In genomic region chr7:25367632-25368293, GRCm38 (mm10) we compare ENCODE assay signal across 8 mouse cellular contexts. TPM values are rescaled to one million over a fixed set of nuclear protein-coding genes. Genes with fewer than 3 reads are reported as not detected.
DNase-seq lines count a peak whose midpoint lies in the region; ATAC-seq and TF ChIP-seq lines count a peak whose summit lies in the region.

No protein-coding gene starts in this region.

- H3K36me3 ChIP-seq in ES-E14 (ENCODE audit: control insufficient read depth, insufficient read depth, low read length, poor library complexity, severe bottlenecking) = peaks cover 8% of the 10 kb centered on the region; the same call in 1 of the 2 replicates
- H3K36me3 ChIP-seq in kidney, embryonic 15.5 days = peaks cover 17% of the 10 kb centered on the region
- peaks cover 21% of the 10 kb centered on the region for H3K36me3 ChIP-seq in midbrain, embryonic 14.5 days (ENCODE audit: control insufficient read depth, insufficient read depth, low read length)

- in situ Hi-C loops in ES-E14 (cut with MboI; ENCODE audit: low sequenced_read_pairs in 2 of 2, unreplicated experiment in 2 of 2) = no loop called here

- WGBS in kidney, embryonic 15.5 days = 1% methylated on average over 33 of the region's 33 CpGs
- 3% methylated on average over 33 of the region's 33 CpGs for WGBS in midbrain, embryonic 14.5 days

- no peaks in the 10 kb centered on the region for H3K9me3 ChIP-seq in ES-E14 (ENCODE audit: control insufficient read depth, insufficient read depth, low read depth, low read length)
- no peaks in the 10 kb centered on the region for H3K9me3 ChIP-seq in kidney, embryonic 15.5 days (replicated peaks)
- H3K9me3 ChIP-seq in midbrain, embryonic 14.5 days (ENCODE audit: control insufficient read depth, low read length) = no peaks in the 10 kb centered on the region

- 0 out of 2 replicates have a peak, but pooled peaks have one; percentile 17 for ATAC-seq in kidney, embryonic 15.5 days (replicated peaks; ENCODE audit: low FRiP score)
- no peak for ATAC-seq in midbrain, embryonic 14.5 days (ENCODE audit: low FRiP score, low TSS enrichment)

- H3K4me3 ChIP-seq in ES-E14 (ENCODE audit: insufficient read depth in 1 of 2, low read depth in 1 of 2, low read length in 2 of 2, poor library complexity in 1 of 2, severe bottlenecking in 1 of 2) = peak overlapping the region; percentile 61 to 65
- no peak overlapping the region for H3K4me3 ChIP-seq in embryonic fibroblast, embryonic 13.5 days (ENCODE audit: insufficient read depth, low read length)
- peak overlapping the region; percentile 25 for H3K4me3 ChIP-seq in kidney, embryonic 15.5 days (replicated peaks)
- no peak overlapping the region for H3K4me3 ChIP-seq in midbrain, embryonic 14.5 days (replicated peaks; ENCODE audit: low read depth, low read length)

- peaks cover 0 to 7% of the 10 kb centered on the region in 2 experiments; a peak in 1 of 4 replicates for H3K4me1 ChIP-seq in ES-E14 (ENCODE audit: control insufficient read depth in 2 of 2, insufficient read depth in 2 of 2, low read length in 2 of 2, poor library complexity in 1 of 2)
- H3K4me1 ChIP-seq in embryonic fibroblast, embryonic 13.5 days (ENCODE audit: control insufficient read depth, insufficient read depth, low read length) = no peaks in the 10 kb centered on the region
- H3K4me1 ChIP-seq in kidney, embryonic 15.5 days = peaks cover 23% of the 10 kb centered on the region
- peaks cover 15% of the 10 kb centered on the region for H3K4me1 ChIP-seq in midbrain, embryonic 14.5 days (ENCODE audit: control insufficient read depth, insufficient read depth, low read length)

- peak overlapping the region; percentile 38; the same call in 1 of the 2 replicates for H3K9ac ChIP-seq in ES-E14 (ENCODE audit: insufficient read depth, low read depth, low read length, poor library complexity, severe bottlenecking)
- no peak overlapping the region for H3K9ac ChIP-seq in kidney, embryonic 15.5 days
- H3K9ac ChIP-seq in midbrain, embryonic 14.5 days (replicated peaks; ENCODE audit: low read length) = no peak overlapping the region

- no peak overlapping the region for H3K27ac ChIP-seq in ES-E14 (ENCODE audit: insufficient read depth, low read depth, low read length, poor library complexity, severe bottlenecking)
- H3K27ac ChIP-seq in embryonic fibroblast, embryonic 13.5 days (ENCODE audit: insufficient read depth, low read length) = no peak overlapping the region
- no peak overlapping the region for H3K27ac ChIP-seq in kidney, embryonic 15.5 days
- no peak overlapping the region for H3K27ac ChIP-seq in midbrain, embryonic 14.5 days (replicated peaks; ENCODE audit: low read depth, low read length)

- peak overlapping the region; percentile 52 for H3K4me2 ChIP-seq in kidney, embryonic 15.5 days
- H3K4me2 ChIP-seq in midbrain, embryonic 14.5 days (ENCODE audit: low read length) = no peak overlapping the region

- no peak for TF ChIP-seq POLR2A in embryonic fibroblast, embryonic 13.5 days (IDR thresholded peaks at IDR 0.05; ENCODE audit: low read depth, low read length)

- peaks cover 49% of the 10 kb centered on the region for H3K27me3 ChIP-seq in kidney, embryonic 15.5 days
- peaks cover 23% of the 10 kb centered on the region for H3K27me3 ChIP-seq in midbrain, embryonic 14.5 days (ENCODE audit: control insufficient read depth, insufficient read depth, low read length)

- TF ChIP-seq CTCF in embryonic fibroblast, embryonic 13.5 days (IDR thresholded peaks at IDR 0.05; ENCODE audit: borderline replicate concordance, insufficient read depth, low read length) = peak; percentile 40; the same call in 1 of the 2 replicates

- peak; percentile 56 for DNase-seq in adrenal gland, adult 2 months
- DNase-seq in adrenal gland, adult 8-10 months = no peak
- DNase-seq in ES-E14 (ENCODE audit: low read depth, low spot score) = no peak
- DNase-seq in midbrain, embryonic 14.5 days = peak; percentile 40
- DNase-seq in urinary bladder, postnatal 4 days (ENCODE audit: low spot score in 2 of 2) = no peak
- no peak for DNase-seq in layer of hippocampus, postnatal 14 days (ENCODE audit: low spot score in 2 of 2)

TF ChIP-seq in ES-E14, 5 proteins besides CTCF, POLR2A, EP300 and RAD21:
- TF ChIP-seq CHD2 (IDR thresholded peaks at IDR 0.05; ENCODE audit: low read depth, low read length) (no peak), HCFC1 (IDR thresholded peaks at IDR 0.05; ENCODE audit: borderline replicate concordance, insufficient read depth, low read length) (peak; percentile 23; the same call in 1 of the 2 replicates)

RNA-seq across cellular contexts. Expression of gene Cnfn, which starts 1.8 kb away (rescaled TPM):
- not detected for total RNA-seq in adrenal gland, adult 2 months (2021)
- 1.8 TPM in 1 of 2 replicates, not detected in the other for polyA plus RNA-seq in adrenal gland, adult 2 months (2012; rRNA removed)
- not detected for total RNA-seq in adrenal gland, adult 8-10 months (2022)
- not detected in 2 replicates for total RNA-seq in ES-E14 (2012; rRNA removed)
- not detected in 2 replicates for polyA plus RNA-seq in embryonic fibroblast, embryonic 13.5 days (2011; ENCODE audit: insufficient read length, low read depth, missing spikeins)
- 2.7 and 4.8 TPM in 2 replicates for polyA plus RNA-seq in kidney, embryonic 15.5 days (2015; fragmentation: Nextera tagmentation; extraction: Ambion mirVana)
- not detected in 2 replicates for polyA plus RNA-seq in midbrain, embryonic 14.5 days (2014; fragmentation: Nextera tagmentation; extraction: Ambion mirVana)
- not detected for total RNA-seq in layer of hippocampus, postnatal 14 days (2021)

RNA-seq across cellular contexts. Expression of gene Lipe, which starts 30.7 kb away (rescaled TPM):
- 100 to 1,000 TPM; 372 to 462 TPM for total RNA-seq in adrenal gland, adult 2 months (2021)
- polyA plus RNA-seq in adrenal gland, adult 2 months (2012; rRNA removed) = 471 and 632 TPM in 2 replicates
- 100 to 1,000 TPM; 157 to 290 (median 256) TPM for total RNA-seq in adrenal gland, adult 8-10 months (2022)
- total RNA-seq in ES-E14 (2012; rRNA removed) = 3.8 and 4.7 TPM in 2 replicates
- polyA plus RNA-seq in embryonic fibroblast, embryonic 13.5 days (2011; ENCODE audit: insufficient read length, low read depth, missing spikeins) = 4.6 and 19.4 TPM in 2 replicates
- 9.6 and 12.2 TPM in 2 replicates for polyA plus RNA-seq in kidney, embryonic 15.5 days (2015; fragmentation: Nextera tagmentation; extraction: Ambion mirVana)
- 3.8 and 9.2 TPM in 2 replicates for polyA plus RNA-seq in midbrain, embryonic 14.5 days (2014; fragmentation: Nextera tagmentation; extraction: Ambion mirVana)
- total RNA-seq in layer of hippocampus, postnatal 14 days (2021) = 1 to 10 TPM; 7.3 to 8.3 TPM

RNA-seq across cellular contexts. Expression of gene Cxcl17, which starts 44.9 kb away (rescaled TPM):
- not detected for total RNA-seq in adrenal gland, adult 2 months (2021)
- not detected in 2 replicates for polyA plus RNA-seq in adrenal gland, adult 2 months (2012; rRNA removed)
- total RNA-seq in adrenal gland, adult 8-10 months (2022) = not detected
- total RNA-seq in ES-E14 (2012; rRNA removed) = 0.31 TPM in 1 of 2 replicates, not detected in the other
- polyA plus RNA-seq in embryonic fibroblast, embryonic 13.5 days (2011; ENCODE audit: insufficient read length, low read depth, missing spikeins) = not detected in 2 replicates
- polyA plus RNA-seq in kidney, embryonic 15.5 days (2015; fragmentation: Nextera tagmentation; extraction: Ambion mirVana) = 0.45 and 0.84 TPM in 2 replicates
- polyA plus RNA-seq in midbrain, embryonic 14.5 days (2014; fragmentation: Nextera tagmentation; extraction: Ambion mirVana) = 0.29 TPM in 1 of 2 replicates, not detected in the other
- total RNA-seq in layer of hippocampus, postnatal 14 days (2021) = not detected

RNA-seq across cellular contexts. Expression of gene Megf8, which starts 50.8 kb away (rescaled TPM):
- 10 to 100 TPM; 37.1 to 41.5 TPM for total RNA-seq in adrenal gland, adult 2 months (2021)
- polyA plus RNA-seq in adrenal gland, adult 2 months (2012; rRNA removed) = 102 and 106 TPM in 2 replicates
- total RNA-seq in adrenal gland, adult 8-10 months (2022) = 10 to 100 TPM; 62.4 to 82.4 (median 71.7) TPM
- total RNA-seq in ES-E14 (2012; rRNA removed) = 47.5 and 69.9 TPM in 2 replicates
- polyA plus RNA-seq in embryonic fibroblast, embryonic 13.5 days (2011; ENCODE audit: insufficient read length, low read depth, missing spikeins) = 32.9 and 38.3 TPM in 2 replicates
- polyA plus RNA-seq in kidney, embryonic 15.5 days (2015; fragmentation: Nextera tagmentation; extraction: Ambion mirVana) = 13.3 and 16.4 TPM in 2 replicates
- 21.6 and 23.2 TPM in 2 replicates for polyA plus RNA-seq in midbrain, embryonic 14.5 days (2014; fragmentation: Nextera tagmentation; extraction: Ambion mirVana)
- 10 to 100 TPM; 86.7 to 87.9 TPM for total RNA-seq in layer of hippocampus, postnatal 14 days (2021)

Comparison
In these comparisons a context has a peak if more than half of its experiments do, and no peak if none do; other contexts are left out.
1. DNase-seq: peak in adrenal gland, adult 2 months (single experiment) and midbrain, embryonic 14.5 days (single experiment); none in adrenal gland, adult 8-10 months (single experiment), ES-E14 (single experiment), urinary bladder, postnatal 4 days (0 of 2) and layer of hippocampus, postnatal 14 days (0 of 2).
2. H3K4me3 ChIP-seq: peak in ES-E14 (2 of 2) and kidney, embryonic 15.5 days (single experiment); none in embryonic fibroblast, embryonic 13.5 days (single experiment) and midbrain, embryonic 14.5 days (single experiment).
3. RNA of gene Lipe, which starts 30.7 kb away (total RNA-seq): 372 to 462 TPM in adrenal gland, adult 2 months and 157 to 290 TPM in adrenal gland, adult 8-10 months; 7.3 to 8.3 TPM in layer of hippocampus, postnatal 14 days and 3.8 to 4.7 TPM in ES-E14; every median in the first group is over 10 times any median in the second.